Mouse (Mus musculus) heart, embryonic 16.5 days (tissue): ENCODE results near the gene Art5. TPM values are rescaled to one million over a fixed set of nuclear protein-coding genes. Genes with fewer than 3 reads are reported as not detected.

ENCODE experiments used
- ATAC-seq: fragments of 200-750 bp; cut with Nextera tagmentation; replicated peaks from 2 replicates; pipeline ENCODE4 v1.8.0; 2017; ENCODE audit warnings: moderate number of reproducible peaks; ENCODE audit not compliant: insufficient read depth, low FRiP score; ENCODE audit errors: extremely low read depth
- H3K27ac ChIP-seq: fragments of 300-500 bp; sonication (generic); 2 replicates; pipeline ENCODE4 v1.5.1; 2014; ENCODE audit warnings: mild to moderate bottlenecking, low read length, control low read depth, moderate library complexity
- H3K27me3 ChIP-seq: fragments of 300-500 bp; sonication (generic); 2 replicates; pipeline ENCODE4 v1.6.1; 2014; ENCODE audit warnings: low read length, mixed read lengths; ENCODE audit not compliant: control insufficient read depth, insufficient read depth
- H3K36me3 ChIP-seq: fragments of 300-500 bp; sonication (generic); 2 replicates; pipeline ENCODE4 v1.6.1; 2014; ENCODE audit not compliant: control insufficient read depth, insufficient read depth
- H3K4me1 ChIP-seq: fragments of 300-500 bp; sonication (generic); 2 replicates; pipeline ENCODE4 v1.6.1; 2014; ENCODE audit warnings: low read length, mixed read lengths; ENCODE audit not compliant: control insufficient read depth, insufficient read depth
- H3K4me2 ChIP-seq: fragments of 300-500 bp; sonication (generic); 2 replicates; pipeline ENCODE4 v1.6.1; 2014; ENCODE audit warnings: low read depth, mild to moderate bottlenecking, control low read depth, low read length
- H3K4me3 ChIP-seq: fragments of 300-500 bp; sonication (generic); 2 replicates; pipeline ENCODE4 v1.5.1; 2014; ENCODE audit warnings: mild to moderate bottlenecking, control low read depth, low read length
- H3K9ac ChIP-seq: fragments of 300-500 bp; sonication (generic); 2 replicates; pipeline ENCODE4 v1.6.1; 2014; ENCODE audit warnings: low read length, control low read depth
- H3K9me3 ChIP-seq: fragments of 300-500 bp; sonication (generic); replicated peaks from 2 replicates; pipeline ENCODE4 v1.6.1; 2016; ENCODE audit warnings: low read length; ENCODE audit not compliant: control insufficient read depth
- WGBS: fragments of 180-500 bp; shearing (Covaris S2); extraction: QIAGEN DNeasy Blood & Tissue Kit; methylation state at CpG from one replicate; pipeline ENCODE4 v1.1.7; 2014; 5-methylcytosine and 5-hydroxymethylcytosine counted together
- polyA plus RNA-seq: library from polyadenylated mRNA; unstranded; fragments of >200 nt; fragmentation: Nextera tagmentation; extraction: Ambion mirVana; gene quantifications from 2 replicates; pipeline ENCODE4 v1.2.1, GENCODE M21; 2015

The Art5 gene
- 1.4 and 1.9 TPM in 2 replicates for polyA plus RNA-seq

DNA sequence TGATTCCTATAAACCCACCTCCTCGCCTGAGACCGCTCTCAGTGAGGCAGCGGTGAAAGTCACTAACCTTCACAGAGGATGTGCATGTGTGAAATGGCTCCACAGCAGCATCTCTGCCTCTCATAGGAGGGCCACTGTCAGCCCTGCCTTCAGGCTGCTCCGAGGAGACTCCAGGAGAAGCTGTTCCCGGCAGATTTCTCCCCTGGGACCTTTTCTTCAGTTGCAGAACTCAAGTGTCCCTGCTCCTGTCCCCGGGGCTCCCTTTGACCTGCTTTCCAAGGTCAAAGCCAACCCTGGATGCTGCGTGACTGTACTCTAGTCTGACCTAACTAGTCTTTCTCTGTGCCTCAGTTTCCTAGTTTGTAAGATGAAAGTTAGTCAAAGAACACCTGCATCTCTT lies at the start of gene Art5:
Gene Art5, minus strand, starts transcription at position 319 of the 400 bp plus-strand sequence.
- Histone ChIP-seq H3K4me1 (peaks cover 5% of the 10 kb centered on the region; the same call in 1 of the 2 replicates), H3K27me3 (no peaks in the 10 kb centered on the region), H3K4me2 (no peak within 1 kb of the TSS), H3K9ac (no peak within 1 kb of the TSS), H3K27ac (no peak within 1 kb of the TSS), H3K9me3 (no peaks in the 10 kb centered on the region), H3K4me3 (no peak within 1 kb of the TSS), H3K36me3 (no peaks in the 10 kb centered on the region)
- WGBS, result 69% methylated on average over 7 of the region's 7 CpGs
- no peak for ATAC-seq

DNA sequence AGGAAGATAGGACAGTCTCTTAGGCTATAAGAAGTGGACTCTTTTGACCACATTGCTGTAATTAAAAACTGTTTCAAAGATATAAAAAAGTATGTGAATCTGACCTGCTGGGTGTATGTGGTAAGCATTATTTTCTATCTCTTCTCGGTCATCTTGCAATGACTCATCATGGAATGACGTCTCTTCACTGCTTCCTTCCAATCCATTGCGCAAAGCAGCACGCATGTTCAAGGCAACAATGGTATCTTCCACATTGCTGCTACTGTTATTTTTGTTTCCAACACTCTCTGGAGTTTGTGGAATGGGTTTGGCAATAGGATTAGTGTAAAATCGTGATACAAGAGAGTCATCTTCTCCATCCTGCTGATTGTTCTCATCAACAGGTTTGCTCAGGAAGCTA lies 44.4 kb upstream of the Art5 start:
- H3K4me3 ChIP-seq, result no peak overlapping the region
- H3K36me3 ChIP-seq, result peaks cover 36% of the 10 kb centered on the region
- no peak overlapping the region for H3K4me2 ChIP-seq
- no peak for ATAC-seq
- no peak overlapping the region for H3K9ac ChIP-seq
- no peak overlapping the region for H3K27ac ChIP-seq
- no peaks in the 10 kb centered on the region for H3K27me3 ChIP-seq
- WGBS, result 84% methylated on average over 5 of the region's 5 CpGs
- H3K4me1 ChIP-seq, result no peaks in the 10 kb centered on the region
- no peaks in the 10 kb centered on the region for H3K9me3 ChIP-seq

DNA sequence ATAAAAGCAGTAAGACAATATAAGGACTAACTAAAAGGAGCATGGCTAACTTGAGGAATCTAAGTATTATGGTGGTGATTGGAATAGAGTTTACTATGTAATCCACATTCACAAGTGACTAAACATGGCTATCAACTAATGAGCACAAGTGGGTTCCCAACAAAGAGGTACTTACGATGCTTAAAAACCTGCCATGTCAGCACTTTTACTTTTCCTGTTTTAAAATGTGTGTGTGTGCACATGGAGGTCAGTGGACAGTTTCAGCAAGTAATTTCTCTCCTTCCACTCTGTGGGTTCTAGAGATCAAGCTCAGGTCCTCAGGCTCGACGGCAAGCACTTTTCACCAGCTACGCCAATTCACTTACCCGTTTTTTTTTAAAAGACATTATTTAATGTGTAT lies 28.6 kb upstream of the Art5 start:
- Histone ChIP-seq H3K27me3 (no peaks in the 10 kb centered on the region), H3K27ac (no peak overlapping the region), H3K9ac (no peak overlapping the region), H3K4me1 (no peaks in the 10 kb centered on the region), H3K36me3 (peaks cover 56% of the 10 kb centered on the region), H3K9me3 (no peaks in the 10 kb centered on the region), H3K4me3 (no peak overlapping the region), H3K4me2 (no peak overlapping the region)
- 98% methylated on average over 5 of the region's 5 CpGs for WGBS
- no peak for ATAC-seq

DNA sequence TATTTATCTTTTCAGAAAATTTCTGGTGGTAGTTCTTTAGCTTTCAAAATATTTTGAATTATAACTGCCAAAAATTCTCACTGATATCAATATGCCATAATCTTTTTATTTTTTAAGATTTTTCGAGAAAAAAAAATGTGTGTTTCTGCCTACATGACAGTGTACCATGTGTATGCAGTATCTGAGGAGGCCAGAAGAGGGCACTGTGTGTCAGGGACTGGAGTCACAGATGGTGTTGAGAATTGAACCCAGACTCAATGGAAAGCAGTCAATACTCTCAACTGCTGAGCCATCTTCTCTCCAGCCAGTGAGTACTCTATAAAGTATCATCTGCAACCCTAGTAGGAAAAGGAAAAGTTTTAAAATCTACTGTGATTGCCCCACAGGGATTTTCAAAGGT lies 28.2 kb upstream of the Art5 start:
- 88% methylated on average over 1 of the region's 1 CpGs for WGBS
- no peak overlapping the region for H3K4me3 ChIP-seq
- H3K4me1 ChIP-seq, result no peaks in the 10 kb centered on the region
- no peak for ATAC-seq
- H3K27ac ChIP-seq, result no peak overlapping the region
- H3K36me3 ChIP-seq, result peaks cover 56% of the 10 kb centered on the region
- H3K9ac ChIP-seq, result no peak overlapping the region
- no peaks in the 10 kb centered on the region for H3K9me3 ChIP-seq
- no peaks in the 10 kb centered on the region for H3K27me3 ChIP-seq
- H3K4me2 ChIP-seq, result no peak overlapping the region

DNA sequence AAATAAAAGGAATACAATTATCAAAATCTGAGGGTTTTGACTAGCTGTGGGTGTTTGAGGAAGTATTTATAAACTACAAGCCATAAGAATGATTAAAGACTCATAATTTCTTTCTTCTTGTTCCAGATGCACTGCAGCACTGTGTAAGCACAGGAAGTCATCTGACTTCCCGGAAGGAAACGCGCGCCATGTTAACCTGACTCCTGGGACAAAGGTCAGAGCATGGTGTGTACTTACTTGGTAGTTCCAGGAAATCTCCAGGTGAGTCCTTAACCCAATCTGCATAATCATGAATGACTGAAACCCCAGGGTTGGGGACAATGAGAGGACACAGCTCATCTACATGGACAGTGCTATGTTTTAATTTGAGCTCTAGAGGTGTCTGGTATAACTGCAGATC lies 23.1 kb upstream of the Art5 start:
- H3K9ac ChIP-seq, result no peak overlapping the region
- H3K4me3 ChIP-seq, result no peak overlapping the region
- H3K36me3 ChIP-seq, result peaks cover 63% of the 10 kb centered on the region
- no peaks in the 10 kb centered on the region for H3K9me3 ChIP-seq
- no peak for ATAC-seq
- H3K27ac ChIP-seq, result no peak overlapping the region
- no peaks in the 10 kb centered on the region for H3K4me1 ChIP-seq
- no peak overlapping the region for H3K4me2 ChIP-seq
- no peaks in the 10 kb centered on the region for H3K27me3 ChIP-seq
- WGBS, result 78% methylated on average over 4 of the region's 4 CpGs

DNA sequence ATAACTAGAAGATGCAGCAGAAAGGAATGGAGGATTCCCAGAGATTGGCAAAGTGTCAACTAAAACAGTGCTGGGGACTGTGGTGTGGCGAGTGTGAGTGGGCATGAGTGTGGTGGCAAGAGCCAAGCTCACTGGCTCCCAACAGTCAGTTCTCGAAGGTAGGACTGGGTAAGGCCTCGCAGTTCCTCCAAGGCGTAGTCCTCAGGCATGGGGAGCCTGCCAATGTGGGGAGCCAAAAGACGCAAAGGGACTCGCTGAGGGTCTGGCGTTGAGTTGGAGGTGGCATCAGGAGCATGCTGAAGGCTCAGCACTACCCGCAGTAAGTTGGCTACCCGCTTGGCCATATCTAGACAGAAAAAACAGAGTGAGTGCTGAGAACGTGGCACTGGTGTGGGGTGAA lies 11.0 kb upstream of the Art5 start:
- H3K36me3 ChIP-seq, result peaks cover 59% of the 10 kb centered on the region
- H3K4me2 ChIP-seq, result no peak overlapping the region
- no peak for ATAC-seq
- no peaks in the 10 kb centered on the region for H3K9me3 ChIP-seq
- no peak overlapping the region for H3K27ac ChIP-seq
- WGBS, result 92% methylated on average over 10 of the region's 10 CpGs
- H3K4me1 ChIP-seq, result no peaks in the 10 kb centered on the region
- no peak overlapping the region for H3K4me3 ChIP-seq
- H3K27me3 ChIP-seq, result no peaks in the 10 kb centered on the region
- no peak overlapping the region for H3K9ac ChIP-seq

DNA sequence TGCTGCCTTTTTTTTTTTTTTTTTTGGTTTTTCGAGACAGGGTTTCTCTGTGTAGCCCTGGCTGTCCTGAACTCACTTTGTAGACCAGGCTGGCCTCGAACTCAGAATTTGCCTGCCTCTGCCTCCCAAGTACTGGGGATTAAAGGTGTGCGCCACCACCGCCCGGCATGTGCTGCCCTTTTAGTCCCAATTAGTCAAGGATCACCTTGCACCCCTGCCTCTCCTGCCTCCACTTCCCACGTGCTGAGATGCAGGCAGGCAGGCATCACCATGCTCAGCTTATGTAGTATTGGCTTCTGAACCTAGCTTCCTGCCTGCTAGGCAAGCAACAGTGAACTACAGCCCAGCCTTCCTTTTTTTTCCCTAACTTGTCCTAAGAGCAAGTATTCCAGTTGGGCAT lies 8.1 kb upstream of the Art5 start:
- WGBS, result 73% methylated on average over 6 of the region's 6 CpGs
- H3K4me2 ChIP-seq, result no peak overlapping the region
- no peak overlapping the region for H3K9ac ChIP-seq
- no peaks in the 10 kb centered on the region for H3K27me3 ChIP-seq
- no peaks in the 10 kb centered on the region for H3K9me3 ChIP-seq
- H3K4me1 ChIP-seq, result no peaks in the 10 kb centered on the region
- no peak overlapping the region for H3K4me3 ChIP-seq
- no peak overlapping the region for H3K27ac ChIP-seq
- H3K36me3 ChIP-seq, result peaks cover 31% of the 10 kb centered on the region
- ATAC-seq, result no peak

DNA sequence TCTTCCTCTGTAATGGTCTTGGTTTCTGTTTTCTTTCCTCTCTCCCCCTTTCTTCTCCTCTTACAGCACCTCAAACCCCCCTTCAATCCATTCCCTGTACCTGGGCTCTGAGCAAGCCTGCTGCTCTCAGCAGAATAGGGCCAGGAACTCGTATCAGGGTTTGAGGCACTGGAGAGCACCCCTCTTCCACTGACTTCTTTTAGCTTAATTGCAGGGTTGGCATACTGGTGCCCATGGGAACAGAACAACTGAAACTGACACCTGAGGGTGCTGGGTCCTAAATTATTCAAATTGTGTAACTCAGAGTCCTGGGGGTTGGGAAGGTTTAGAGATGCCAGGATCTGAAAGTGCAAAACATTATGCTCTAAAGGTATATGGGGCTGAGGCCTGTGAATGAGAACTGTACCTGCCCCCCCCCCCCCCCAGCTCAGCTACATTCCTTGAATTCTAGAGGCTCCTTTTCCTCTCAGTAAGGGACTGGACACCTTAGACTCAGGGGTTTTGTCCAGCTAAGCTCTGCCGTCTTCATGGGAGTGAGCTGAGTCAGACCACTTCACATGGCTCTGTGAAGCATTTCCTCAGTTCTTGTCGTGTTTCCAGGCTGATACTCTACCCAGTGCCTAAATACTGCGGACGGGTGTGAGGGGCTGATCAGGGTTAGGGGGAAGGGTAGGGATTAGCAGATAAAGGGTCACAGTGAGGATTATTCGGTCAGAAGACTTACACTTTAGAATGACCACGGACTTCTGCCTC lies 7.5 kb upstream of the Art5 start, which contains the start of gene Chrna10:
Gene Chrna10, minus strand, starts transcription at position 250 of the 753 bp plus-strand sequence.
- Histone ChIP-seq H3K36me3 (peaks cover 25% of the 10 kb centered on the region), H3K27ac (no peak within 1 kb of the TSS), H3K4me1 (no peaks in the 10 kb centered on the region), H3K27me3 (no peaks in the 10 kb centered on the region), H3K9me3 (no peaks in the 10 kb centered on the region), H3K9ac (no peak within 1 kb of the TSS), H3K4me3 (no peak within 1 kb of the TSS), H3K4me2 (no peak within 1 kb of the TSS)
- peak; percentile 49; the same call in 1 of the 2 replicates for ATAC-seq
- WGBS, result 36% methylated on average over 7 of the region's 7 CpGs

DNA sequence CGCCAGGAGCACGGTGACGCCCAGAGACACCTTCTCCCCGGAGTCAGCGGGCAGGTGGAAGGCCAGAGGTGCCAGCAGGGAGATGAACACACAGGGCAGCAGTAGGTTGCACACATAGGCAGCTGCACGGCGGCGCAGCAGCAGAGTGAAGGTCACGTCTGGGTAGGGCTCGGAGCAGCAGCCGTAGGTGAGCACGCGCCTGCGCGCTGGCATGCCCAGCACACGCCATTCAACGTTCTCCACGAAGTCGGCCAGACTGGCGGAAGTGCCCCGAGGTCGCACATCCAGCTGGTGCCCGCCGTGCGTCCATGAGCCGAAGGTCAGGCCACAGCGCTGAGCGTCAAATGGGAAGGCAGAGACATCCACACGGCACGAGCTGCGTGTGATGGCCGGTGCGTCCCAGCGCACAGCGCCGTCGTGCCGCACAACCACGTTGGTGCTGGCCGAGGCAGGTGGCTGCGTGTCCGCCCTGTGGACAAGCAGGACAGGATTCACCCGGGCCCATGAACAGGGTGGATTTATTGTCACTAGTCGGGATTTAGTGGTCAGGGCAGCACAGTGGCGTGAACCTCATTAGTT lies 4.0 kb upstream of the Art5 start:
- WGBS, result 70% methylated on average over 45 of the region's 45 CpGs

More for the DNA sequence above, 4.0 kb upstream of the Art5 start:
- H3K4me2 ChIP-seq, result no peak overlapping the region
- H3K27ac ChIP-seq, result no peak overlapping the region
- H3K4me3 ChIP-seq, result no peak overlapping the region
- no peak overlapping the region for H3K9ac ChIP-seq
- no peaks in the 10 kb centered on the region for H3K27me3 ChIP-seq
- no peaks in the 10 kb centered on the region for H3K36me3 ChIP-seq
- ATAC-seq, result no peak
- H3K9me3 ChIP-seq, result no peaks in the 10 kb centered on the region
- no peaks in the 10 kb centered on the region for H3K4me1 ChIP-seq
